Mouse (Mus musculus) liver, embryonic 13.5 days (tissue): ENCODE data around the gene Ppp1r12b. TPM values are rescaled to one million over a fixed set of nuclear protein-coding genes. Genes with fewer than 3 reads are reported as not detected.
A peak's percentile ranks its signal among the peaks of the same experiment; 100 is the strongest.

Experiments used
- ATAC-seq: fragments of 200-750 bp; cut with Nextera tagmentation; 2 replicates; pipeline ENCODE4 v1.8.0; 2017; ENCODE audit warnings: low read depth, mild to moderate bottlenecking, moderate number of reproducible peaks, moderate library complexity
- DNase-seq: peaks from one replicate; pipeline ENCODE4 v3.0.0; 2022
- H3K27ac ChIP-seq: fragments of 300-500 bp; sonication (generic); 2 replicates; pipeline ENCODE4 v1.5.1; 2015; ENCODE audit warnings: moderate library complexity, mild to moderate bottlenecking, inconsistent platforms
- H3K27me3 ChIP-seq: fragments of 300-500 bp; sonication (generic); 2 replicates; pipeline ENCODE4 v1.6.1; 2015; ENCODE audit warnings: mild to moderate bottlenecking, inconsistent platforms
- H3K36me3 ChIP-seq: fragments of 300-500 bp; sonication (generic); 2 replicates; pipeline ENCODE4 v1.6.1; 2015; ENCODE audit warnings: mild to moderate bottlenecking, inconsistent platforms
- H3K4me1 ChIP-seq: fragments of 300-500 bp; sonication (generic); replicated peaks from 2 replicates; pipeline ENCODE4 v1.6.1; 2015; ENCODE audit warnings: inconsistent platforms
- H3K4me2 ChIP-seq: fragments of 300-500 bp; sonication (generic); 2 replicates; pipeline ENCODE4 v1.6.1; 2015; ENCODE audit warnings: inconsistent platforms, mild to moderate bottlenecking, moderate library complexity
- H3K4me3 ChIP-seq: fragments of 300-500 bp; sonication (generic); replicated peaks from 2 replicates; pipeline ENCODE4 v1.5.1; 2015; ENCODE audit warnings: mild to moderate bottlenecking, inconsistent platforms
- H3K9ac ChIP-seq: fragments of 300-500 bp; sonication (generic); 2 replicates; pipeline ENCODE4 v1.6.1; 2015; ENCODE audit warnings: mild to moderate bottlenecking, inconsistent platforms
- H3K9me3 ChIP-seq: fragments of 300-500 bp; sonication (generic); replicated peaks from 2 replicates; pipeline ENCODE4 v1.6.1; 2016; ENCODE audit warnings: inconsistent platforms
- whole genome bisulfite sequencing: fragments of 180-500 bp; shearing (Covaris S2); methylation state at CpG from one replicate; pipeline ENCODE4 v1.1.7; 2015; ENCODE audit not compliant: insufficient replicate concordance; 5-methylcytosine and 5-hydroxymethylcytosine counted together
- polyA plus RNA-seq: library from polyadenylated mRNA; unstranded; fragments of >200 nt; fragmentation: Nextera tagmentation; extraction: Ambion mirVana; gene quantifications from 2 replicates; pipeline ENCODE4 v1.2.1, GENCODE M21; 2015

Gene Ppp1r12b
- polyA plus RNA-seq, 1 experiment from 2014 or later = 2.2 TPM

GRCm38 (mm10) chr1:134818716-134819115 lies 137.0 kb downstream of the Ppp1r12b start:
- WGBS = 75% methylated on average over 3 of the region's 3 CpGs
- Histone ChIP-seq H3K27ac (no peak overlapping the region), H3K9ac (no peak overlapping the region), H3K9me3 (no peaks in the 10 kb centered on the region), H3K4me3 (no peak overlapping the region), H3K27me3 (no peaks in the 10 kb centered on the region), H3K4me2 (no peak overlapping the region), H3K4me1 (peaks cover 32% of the 10 kb centered on the region), H3K36me3 (no peaks in the 10 kb centered on the region)
- no peak for DNase-seq
- ATAC-seq = no peak

- Histone ChIP-seq H3K27ac (no peak overlapping the region), H3K4me2 (no peak overlapping the region), H3K4me1 (peaks cover 32% of the 10 kb centered on the region), H3K27me3 (no peaks in the 10 kb centered on the region), H3K9me3 (no peaks in the 10 kb centered on the region), H3K36me3 (no peaks in the 10 kb centered on the region), H3K4me3 (no peak overlapping the region), H3K9ac (no peak overlapping the region)
- no peak for DNase-seq
- ATAC-seq = no peak
- WGBS = 81% methylated on average over 6 of the region's 6 CpGs
Observed at GRCm38 (mm10) chr1:134817916-134818595, 137.7 kb downstream of the Ppp1r12b start.

GRCm38 (mm10) chr1:134817120-134817519 lies 138.6 kb downstream of the Ppp1r12b start:
- H3K4me1 ChIP-seq = peaks cover 32% of the 10 kb centered on the region
- peak overlapping the region; percentile 18 for H3K4me2 ChIP-seq
- H3K27ac ChIP-seq = no peak overlapping the region
- no peaks in the 10 kb centered on the region for H3K27me3 ChIP-seq
- H3K9me3 ChIP-seq = no peaks in the 10 kb centered on the region
- ATAC-seq (peak; percentile 72), DNase-seq (no peak)
- H3K9ac ChIP-seq = no peak overlapping the region
- no peak overlapping the region for H3K4me3 ChIP-seq
- 86% methylated on average over 1 of the region's 1 CpGs for WGBS
- no peaks in the 10 kb centered on the region for H3K36me3 ChIP-seq

GRCm38 (mm10) chr1:134816617-134817016 lies 139.1 kb downstream of the Ppp1r12b start:
- DNase-seq = no peak
- no peaks in the 10 kb centered on the region for H3K27me3 ChIP-seq
- 44% methylated on average over 6 of the region's 6 CpGs for WGBS
- H3K27ac ChIP-seq = no peak overlapping the region
- peak; percentile 68 for ATAC-seq
- no peak overlapping the region for H3K4me3 ChIP-seq
- peak overlapping the region; percentile 18; the same call in 1 of the 2 replicates for H3K4me2 ChIP-seq
- no peaks in the 10 kb centered on the region for H3K9me3 ChIP-seq
- no peak overlapping the region for H3K9ac ChIP-seq
- H3K4me1 ChIP-seq = peaks cover 32% of the 10 kb centered on the region
- H3K36me3 ChIP-seq = no peaks in the 10 kb centered on the region

GRCm38 (mm10) chr1:134815748-134816147 lies 140.0 kb downstream of the Ppp1r12b start:
- no peak overlapping the region for H3K4me2 ChIP-seq
- peaks cover 2% of the 10 kb centered on the region; the same call in 1 of the 2 replicates for H3K36me3 ChIP-seq
- no peak for ATAC-seq
- no peak overlapping the region for H3K4me3 ChIP-seq
- H3K27me3 ChIP-seq = no peaks in the 10 kb centered on the region
- no peak overlapping the region for H3K27ac ChIP-seq
- no peak overlapping the region for H3K9ac ChIP-seq
- DNase-seq = no peak
- peaks cover 26% of the 10 kb centered on the region for H3K4me1 ChIP-seq
- 80% methylated on average over 3 of the region's 3 CpGs for WGBS
- no peaks in the 10 kb centered on the region for H3K9me3 ChIP-seq

GRCm38 (mm10) chr1:134805471-134805870 lies 150.3 kb downstream of the Ppp1r12b start:
- peaks cover under 1% of the 10 kb centered on the region; the same call in 1 of the 2 replicates for H3K36me3 ChIP-seq
- ATAC-seq = no peak
- no peak overlapping the region for H3K27ac ChIP-seq
- H3K4me3 ChIP-seq = no peak overlapping the region
- H3K27me3 ChIP-seq = no peaks in the 10 kb centered on the region
- no peaks in the 10 kb centered on the region for H3K9me3 ChIP-seq
- DNase-seq = no peak
- H3K4me1 ChIP-seq = peaks cover 11% of the 10 kb centered on the region
- no peak overlapping the region for H3K9ac ChIP-seq
- WGBS = 84% methylated on average over 9 of the region's 9 CpGs
- H3K4me2 ChIP-seq = no peak overlapping the region

GRCm38 (mm10) chr1:134804373-134804772 lies 151.4 kb downstream of the Ppp1r12b start:
- no peak overlapping the region for H3K4me2 ChIP-seq

GRCm38 (mm10) chr1:134803286-134804117 lies 152.2 kb downstream of the Ppp1r12b start:
- H3K27me3 ChIP-seq = no peaks in the 10 kb centered on the region
- H3K4me1 ChIP-seq = peaks cover 11% of the 10 kb centered on the region
- no peak for DNase-seq
- no peak overlapping the region for H3K27ac ChIP-seq
- ATAC-seq = no peak
- no peaks in the 10 kb centered on the region for H3K9me3 ChIP-seq
- no peak overlapping the region for H3K4me3 ChIP-seq
- no peaks in the 10 kb centered on the region for H3K36me3 ChIP-seq
- 64% methylated on average over 16 of the region's 16 CpGs for WGBS
- H3K4me2 ChIP-seq = peak overlapping the region; percentile 22; the same call in 1 of the 2 replicates
- H3K9ac ChIP-seq = no peak overlapping the region

More at GRCm38 (mm10) chr1:134804373-134804772, 151.4 kb downstream of the Ppp1r12b start:
- Histone ChIP-seq H3K9ac (no peak overlapping the region), H3K27ac (no peak overlapping the region), H3K9me3 (no peaks in the 10 kb centered on the region), H3K36me3 (no peaks in the 10 kb centered on the region), H3K4me3 (no peak overlapping the region), H3K4me1 (peaks cover 11% of the 10 kb centered on the region), H3K27me3 (no peaks in the 10 kb centered on the region)
- no peak for ATAC-seq
- no peak for DNase-seq
- 76% methylated on average over 5 of the region's 5 CpGs for WGBS

GRCm38 (mm10) chr1:134801758-134802157 lies 154.0 kb downstream of the Ppp1r12b start:
- H3K9me3 ChIP-seq = no peaks in the 10 kb centered on the region
- H3K4me3 ChIP-seq = no peak overlapping the region
- H3K36me3 ChIP-seq = no peaks in the 10 kb centered on the region
- H3K27me3 ChIP-seq = no peaks in the 10 kb centered on the region
- H3K4me1 ChIP-seq = peaks cover 6% of the 10 kb centered on the region; the same call in 1 of the 2 replicates
- no peak for ATAC-seq
- no peak overlapping the region for H3K4me2 ChIP-seq
- H3K9ac ChIP-seq = no peak overlapping the region
- H3K27ac ChIP-seq = no peak overlapping the region
- DNase-seq = no peak
- WGBS = 89% methylated on average over 7 of the region's 7 CpGs

- H3K27ac ChIP-seq = no peak overlapping the region
- no peak overlapping the region for H3K4me3 ChIP-seq
- H3K9me3 ChIP-seq = no peaks in the 10 kb centered on the region
- H3K4me2 ChIP-seq = no peak overlapping the region
- WGBS = 81% methylated on average over 3 of the region's 3 CpGs
- no peak overlapping the region for H3K9ac ChIP-seq
- DNase-seq (no peak), ATAC-seq (no peak)
- no peaks in the 10 kb centered on the region for H3K36me3 ChIP-seq
- H3K27me3 ChIP-seq = no peaks in the 10 kb centered on the region
- H3K4me1 ChIP-seq = no peaks in the 10 kb centered on the region
Observed at GRCm38 (mm10) chr1:134796536-134796935, 159.2 kb downstream of the Ppp1r12b start.

- H3K9me3 ChIP-seq = no peaks in the 10 kb centered on the region
- H3K4me2 ChIP-seq = no peak overlapping the region
- H3K4me1 ChIP-seq = no peaks in the 10 kb centered on the region
- DNase-seq (no peak), ATAC-seq (no peak)
- no peaks in the 10 kb centered on the region for H3K27me3 ChIP-seq
- H3K4me3 ChIP-seq = no peak overlapping the region
- no peak overlapping the region for H3K9ac ChIP-seq
- WGBS = 89% methylated on average over 1 of the region's 1 CpGs
- no peaks in the 10 kb centered on the region for H3K36me3 ChIP-seq
- H3K27ac ChIP-seq = no peak overlapping the region
Observed at GRCm38 (mm10) chr1:134796076-134796475, 159.7 kb downstream of the Ppp1r12b start.
